Mouse (Mus musculus) heart, adult 2 months (tissue): ENCODE results near the gene Litaf. TPM values are rescaled to one million over a fixed set of nuclear protein-coding genes. Genes with fewer than 3 reads are reported as not detected.
"Not testable (repeated sequence)": the region's sequence is repeated elsewhere in the genome, so short reads cannot be mapped to it uniquely, and the experiment has no call there.

Experiments used
- DNase-seq, 2 experiments: peaks; one replicate each; pipeline ENCODE4 v3.0.0; 2021
- H3K27ac ChIP-seq: fragments of 200-600 bp; 2 replicates; pipeline ENCODE4 v1.8.1; 2022
- H3K27me3 ChIP-seq: fragments of 200-500 bp; 2 replicates; pipeline ENCODE4 v1.6.1; 2012; ENCODE audit warnings: mild to moderate bottlenecking, low read length, inconsistent platforms, mixed read lengths; ENCODE audit not compliant: control insufficient read depth, insufficient read depth
- H3K36me3 ChIP-seq: fragments of 200-500 bp; 2 replicates; pipeline ENCODE4 v1.6.1; 2012; ENCODE audit warnings: low read length, inconsistent platforms; ENCODE audit not compliant: control insufficient read depth, insufficient read depth
- H3K4me1 ChIP-seq: fragments of 200-500 bp; 2 replicates; pipeline ENCODE4 v1.6.1; 2011; ENCODE audit warnings: low read length; ENCODE audit not compliant: control insufficient read depth, insufficient read depth
- H3K4me3 ChIP-seq: fragments of 200-600 bp; 2 replicates; pipeline ENCODE4 v1.8.1; 2022
- H3K79me2 ChIP-seq: fragments of 200-500 bp; replicated peaks from 2 replicates; pipeline ENCODE4 v1.6.1; 2012; ENCODE audit warnings: mild to moderate bottlenecking, inconsistent platforms, low read length, moderate library complexity, mixed read lengths; ENCODE audit not compliant: control insufficient read depth, insufficient read depth
- H3K9ac ChIP-seq: fragments of 200-500 bp; 2 replicates; pipeline ENCODE4 v1.6.1; 2012; ENCODE audit warnings: low read depth, mild to moderate bottlenecking, control low read depth, inconsistent platforms, low read length, mixed read lengths
- CTCF ChIP-seq: fragments of 200-600 bp; IDR thresholded peaks from 2 replicates; pipeline ENCODE4 v1.8.1; 2022; ENCODE audit warnings: antibody characterized with exemption, mild to moderate bottlenecking, moderate library complexity
- EP300 ChIP-seq: fragments of 200-500 bp; IDR thresholded peaks from 2 replicates; pipeline ENCODE4 v1.6.1; 2011; ENCODE audit warnings: low read depth, low read length, control low read depth; ENCODE audit not compliant: insufficient read depth
- POLR2A ChIP-seq: fragments of 200-500 bp; IDR thresholded peaks from 2 replicates; pipeline ENCODE4 v1.6.1; 2011; ENCODE audit warnings: mild to moderate bottlenecking, low read depth, low read length, control low read depth; ENCODE audit not compliant: insufficient read depth
- WGBS: fragments of 180-500 bp; shearing (Covaris S2); methylation state at CpG from one replicate; pipeline ENCODE4 v1.1.7; 2018; 5-methylcytosine and 5-hydroxymethylcytosine counted together
- intact Hi-C: fragments of 180-260 bp; cut with DNase I; formaldehyde crosslinking; loops from one replicate; pipeline ENCODE4 v1.15.1; 2025
- polyA plus RNA-seq: library from polyadenylated mRNA; depleted of rRNA; stranded (reverse); fragments of >200 nt; gene quantifications from 2 replicates; pipeline ENCODE4 v1.2.3, GENCODE M21; 2012
- total RNA-seq, 2 experiments: library from RNA; stranded (reverse); gene quantifications; 2 replicates each; pipeline ENCODE4 v1.2.3; 2021

Litaf gene
- total and polyA plus RNA-seq, 3 experiments = 19.6 to 47.3 (median 25.0) TPM

GRCm38 (mm10) chr16:10960916-10961315 lies 105.0 kb downstream of the Litaf start:
- H3K4me3 ChIP-seq = no peak overlapping the region
- no peaks in the 10 kb centered on the region for H3K79me2 ChIP-seq
- no peaks in the 10 kb centered on the region for H3K27me3 ChIP-seq
- no peak overlapping the region for H3K9ac ChIP-seq
- no peaks in the 10 kb centered on the region for H3K36me3 ChIP-seq
- no peak for TF ChIP-seq CTCF
- TF ChIP-seq EP300 = no peak
- TF ChIP-seq POLR2A = no peak
- intact Hi-C loops = no loop called here
- no peaks in the 10 kb centered on the region for H3K4me1 ChIP-seq
- no peak for DNase-seq
- WGBS = 87% methylated on average over 10 of the region's 10 CpGs
- no peak overlapping the region for H3K27ac ChIP-seq

GRCm38 (mm10) chr16:10958763-10959440 lies 107.1 kb downstream of the Litaf start:
- Histone ChIP-seq H3K27me3 (no peaks in the 10 kb centered on the region), H3K27ac (no peak overlapping the region), H3K9ac (no peak overlapping the region), H3K4me1 (no peaks in the 10 kb centered on the region), H3K36me3 (no peaks in the 10 kb centered on the region), H3K79me2 (no peaks in the 10 kb centered on the region), H3K4me3 (no peak overlapping the region)
- TF ChIP-seq POLR2A = no peak
- TF ChIP-seq EP300 = no peak
- no peak for TF ChIP-seq CTCF
- intact Hi-C loops = no loop called here
- WGBS = 72% methylated on average over 7 of the region's 7 CpGs
- no peak for DNase-seq

DNA sequence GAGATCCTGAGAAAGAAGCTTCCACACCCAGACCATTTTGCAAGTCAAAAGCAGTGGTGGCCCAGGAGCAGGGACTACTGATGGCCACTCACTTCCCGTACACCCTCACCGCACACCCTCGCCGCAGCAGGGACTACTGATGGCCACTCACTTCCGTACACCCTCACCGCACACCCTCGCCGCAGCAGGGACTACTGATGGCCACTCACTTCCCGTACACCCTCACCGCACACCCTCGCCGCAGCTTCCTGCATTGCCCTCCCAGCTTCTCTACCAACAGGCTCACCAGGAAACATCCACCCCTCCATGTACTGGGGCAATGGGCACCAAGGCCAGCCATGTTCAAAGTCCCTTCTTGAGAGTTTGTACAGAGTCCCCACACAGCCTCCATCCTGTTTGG lies 107.7 kb downstream of the Litaf start:
- intact Hi-C loops, H3K4me1 ChIP-seq, H3K9ac ChIP-seq, H3K27ac ChIP-seq, H3K27me3 ChIP-seq, H3K79me2 ChIP-seq, H3K4me3 ChIP-seq, H3K36me3 ChIP-seq, DNase-seq: not testable (repeated sequence)
- 92% methylated on average over 12 of the region's 12 CpGs for WGBS

DNA sequence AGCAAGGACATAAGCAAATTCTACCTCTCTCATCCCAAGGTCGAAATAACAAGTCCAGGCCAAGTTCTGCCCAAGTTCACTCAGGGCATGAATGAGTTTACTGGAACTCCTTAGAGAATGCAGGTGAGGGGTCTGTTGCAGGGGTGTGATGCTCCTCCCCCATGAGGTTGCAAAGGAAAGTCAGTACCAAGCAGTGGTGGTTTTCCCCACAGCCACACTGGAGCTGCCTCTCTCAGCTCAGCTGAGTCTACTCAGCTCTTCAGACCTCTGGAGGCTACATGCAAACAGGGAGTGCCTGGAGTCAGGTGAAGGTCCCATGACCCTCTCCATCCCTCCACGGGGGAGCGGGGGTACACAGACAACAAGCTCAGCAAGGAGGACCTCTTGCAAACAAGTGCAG lies 108.2 kb downstream of the Litaf start:
- Histone ChIP-seq H3K27me3 (no peaks in the 10 kb centered on the region), H3K36me3 (no peaks in the 10 kb centered on the region), H3K4me3 (no peak overlapping the region), H3K79me2 (no peaks in the 10 kb centered on the region), H3K4me1 (no peaks in the 10 kb centered on the region), H3K9ac (no peak overlapping the region), H3K27ac (no peak overlapping the region)
- no peak for DNase-seq
- intact Hi-C loops = no loop called here
- TF ChIP-seq EP300 (no peak), CTCF (no peak), POLR2A (no peak)
- WGBS = 85% methylated on average over 3 of the region's 3 CpGs

- intact Hi-C loops = no loop called here
- H3K27me3 ChIP-seq = no peaks in the 10 kb centered on the region
- H3K4me1 ChIP-seq = no peaks in the 10 kb centered on the region
- no peak for DNase-seq
- H3K27ac ChIP-seq = no peak overlapping the region
- no peak overlapping the region for H3K4me3 ChIP-seq
- no peaks in the 10 kb centered on the region for H3K36me3 ChIP-seq
- TF ChIP-seq CTCF = no peak
- TF ChIP-seq EP300 = no peak
- TF ChIP-seq POLR2A = no peak
- no peaks in the 10 kb centered on the region for H3K79me2 ChIP-seq
- H3K9ac ChIP-seq = no peak overlapping the region
- WGBS = 83% methylated on average over 8 of the region's 8 CpGs
Measured at GRCm38 (mm10) chr16:10956938-10957685, 108.8 kb downstream of the Litaf start.

- H3K4me3 ChIP-seq = no peak overlapping the region
- H3K27ac ChIP-seq = no peak overlapping the region
- TF ChIP-seq POLR2A (no peak), CTCF (no peak), EP300 (no peak)
- DNase-seq = no peak
- no peaks in the 10 kb centered on the region for H3K79me2 ChIP-seq
- no peak overlapping the region for H3K9ac ChIP-seq
- 63% methylated on average over 4 of the region's 4 CpGs for WGBS
- no peaks in the 10 kb centered on the region for H3K27me3 ChIP-seq
- intact Hi-C loops = loop anchor here (2.0 kb wide), 1 partner anchor 16 kb away; no protein-coding TSS in a partner anchor
- no peaks in the 10 kb centered on the region for H3K36me3 ChIP-seq
- no peaks in the 10 kb centered on the region for H3K4me1 ChIP-seq
Measured at GRCm38 (mm10) chr16:10955078-10955477, 110.9 kb downstream of the Litaf start.
